Mouse (Mus musculus): Measurements from ENCODE around the gene Btf3.

The Btf3 gene

DNA sequence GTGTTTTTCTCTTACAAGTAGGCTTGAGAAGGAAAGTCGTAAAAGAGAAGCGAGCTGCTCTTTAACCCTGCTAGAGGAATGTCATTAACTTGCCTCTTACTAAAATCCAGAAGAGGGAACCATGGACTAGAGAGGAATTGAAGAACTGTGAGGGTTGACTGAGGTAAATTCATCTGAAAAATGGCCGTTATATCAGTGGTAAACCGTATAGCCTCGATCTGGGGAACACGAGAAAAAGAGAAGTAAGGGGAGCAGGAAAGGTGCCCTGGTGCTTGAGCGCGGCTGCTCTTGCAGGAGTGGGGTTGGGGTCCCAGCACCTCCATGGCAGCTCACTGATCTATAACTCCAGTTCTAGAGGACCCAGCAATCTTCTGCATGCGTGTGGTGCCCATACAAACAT is 42.8 kb downstream of the Btf3 start:
- DNase-seq, result no peak

DNA sequence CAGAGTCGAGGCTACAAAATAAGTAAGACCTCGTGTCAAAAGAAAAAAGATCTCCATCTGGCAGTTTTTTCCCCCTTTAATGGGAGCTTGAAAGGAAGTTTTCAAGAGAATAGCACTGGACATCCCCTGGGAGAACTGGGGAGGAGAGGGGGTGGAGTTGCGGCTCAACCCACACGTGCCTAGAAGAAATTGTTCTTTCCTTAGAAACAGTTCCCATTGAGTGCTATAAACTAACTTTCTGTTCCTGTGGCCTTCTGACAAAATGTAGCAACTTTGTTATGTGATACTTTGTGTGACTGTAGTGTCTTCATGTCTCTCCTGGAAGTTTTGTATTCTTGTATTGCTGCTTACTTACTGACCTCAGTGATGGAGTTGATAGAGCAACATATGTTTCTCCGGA is 52.7 kb downstream of the Btf3 start:
- DNase-seq, result no peak

DNA sequence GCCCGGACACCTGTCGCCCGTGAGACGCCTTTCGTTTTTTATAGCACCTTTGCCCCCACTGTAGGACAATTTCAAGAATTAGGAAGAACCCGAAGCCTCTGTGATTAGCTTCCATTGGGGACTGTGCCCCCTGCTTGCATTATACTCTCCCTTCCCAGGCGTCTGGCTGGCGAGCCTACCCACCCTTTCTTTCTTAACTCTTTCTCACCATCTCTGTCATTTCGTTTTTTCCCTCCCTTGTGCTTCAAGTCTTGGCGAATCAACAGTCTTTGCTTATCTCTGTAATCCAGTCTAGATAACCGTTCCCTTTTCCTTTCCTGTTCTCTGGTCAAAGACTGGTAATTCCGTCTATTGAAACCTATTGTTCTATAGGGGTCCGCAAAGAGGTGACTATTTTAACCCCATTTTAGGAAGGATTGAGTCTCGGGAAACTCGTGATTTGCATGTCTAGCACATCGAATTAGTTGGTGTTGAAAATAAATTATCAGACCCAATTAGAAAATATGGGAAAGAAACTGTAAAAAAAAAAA is 53.3 kb downstream of the Btf3 start:
- DNase-seq, result no peak

DNA sequence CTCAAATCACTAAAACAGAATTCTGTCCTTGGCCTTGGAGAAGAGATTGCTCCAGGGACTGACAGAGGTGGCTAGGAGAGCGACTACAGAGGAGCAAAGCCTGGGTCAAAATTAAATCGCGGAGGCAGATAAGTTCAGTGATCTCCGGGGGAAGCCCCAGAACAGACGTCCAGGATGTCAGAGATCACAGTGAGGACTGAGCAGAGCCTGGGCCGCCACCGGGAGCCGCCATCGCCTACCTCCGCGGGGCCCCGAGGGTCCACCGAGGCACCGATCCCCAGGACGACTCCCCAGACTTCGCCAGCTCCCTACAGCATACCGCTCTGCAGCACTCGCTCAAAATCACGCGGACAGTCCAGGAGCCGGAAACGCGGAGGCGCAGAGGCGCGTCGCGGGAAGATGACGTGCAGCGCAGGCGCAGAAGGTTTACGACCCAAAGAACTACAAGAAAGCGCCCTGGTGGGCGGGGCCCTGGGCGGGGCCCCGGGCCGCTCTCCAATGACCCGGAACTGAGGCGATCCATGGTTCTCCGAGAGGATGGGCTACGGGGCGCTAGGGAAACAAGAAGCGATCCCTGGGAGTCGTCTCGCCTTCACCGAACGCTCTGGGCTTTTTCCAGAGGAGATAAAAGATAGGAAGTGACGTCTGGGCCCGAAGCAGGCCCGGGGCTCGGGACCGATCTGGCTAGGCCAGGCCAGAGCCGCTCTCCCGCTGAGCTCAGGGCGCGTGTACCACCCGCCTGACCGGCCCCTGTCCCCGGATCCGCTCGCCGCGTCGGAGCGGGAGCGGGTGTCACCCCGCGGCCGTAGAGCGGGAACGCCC is 54.0 kb downstream of the Btf3 start, which contains the start of the genes Utp15 and Ankra2:
Gene Utp15, minus strand, starts transcription at position 406 of the 822 bp plus-strand sequence.
Gene Ankra2, plus strand, starts transcription at position 439 of the 822 bp plus-strand sequence.
- DNase-seq, result peak; percentile 100
